ENCODE assay signal across 8 mouse cellular contexts in genomic region chr9:31030532-31031413, GRCm38 (mm10). TPM values are rescaled to one million over a fixed set of nuclear protein-coding genes. Genes with fewer than 3 reads are reported as not detected.
DNase-seq lines count a peak whose midpoint lies in the region; ATAC-seq and TF ChIP-seq lines count a peak whose summit lies in the region.

Gene Zbtb44, plus strand, starts transcription at chr9:31030644.

- peaks cover 3% of the 10 kb centered on the region for H3K36me3 ChIP-seq in heart, adult 2 months (ENCODE audit: control insufficient read depth, insufficient read depth, low read length)
- H3K36me3 ChIP-seq in forebrain, embryonic 15.5 days = no peaks in the 10 kb centered on the region; the same call in 1 of the 2 replicates
- H3K36me3 ChIP-seq in hindbrain, embryonic 10.5 days = peaks cover 8% of the 10 kb centered on the region

- peaks cover 1% of the 10 kb centered on the region; the same call in 1 of the 2 replicates for H3K4me1 ChIP-seq in heart, adult 2 months (ENCODE audit: control insufficient read depth, insufficient read depth, low read length)
- H3K4me1 ChIP-seq in forebrain, embryonic 15.5 days = peaks cover 22% of the 10 kb centered on the region
- peaks cover 30% of the 10 kb centered on the region for H3K4me1 ChIP-seq in hindbrain, embryonic 10.5 days (replicated peaks)

- H3K27ac ChIP-seq in heart, adult 2 months = peak within 1 kb of the TSS; percentile 87
- H3K27ac ChIP-seq in forebrain, embryonic 15.5 days (replicated peaks) = peak within 1 kb of the TSS; percentile 98
- H3K27ac ChIP-seq in hindbrain, embryonic 10.5 days = peak within 1 kb of the TSS; percentile 98

- intact Hi-C loops in heart, adult 2 months (cut with DNase I) = loop anchor here (5.0 to 10.0 kb wide), 2 partner anchors 174 to 252 kb away; partner anchors contain the start of gene Prdm10
- intact Hi-C loops in left cerebral cortex, postnatal 10 days (cut with DNase I) = no loop called here

- no peaks in the 10 kb centered on the region for H3K9me3 ChIP-seq in forebrain, embryonic 15.5 days
- no peaks in the 10 kb centered on the region for H3K9me3 ChIP-seq in hindbrain, embryonic 10.5 days

- under 1% methylated on average over 62 of the region's 79 CpGs for WGBS in heart, adult 2 months
- under 1% methylated on average over 65 of the region's 79 CpGs for WGBS in forebrain, embryonic 15.5 days
- under 1% methylated on average over 73 of the region's 79 CpGs for WGBS in hindbrain, embryonic 10.5 days

- TF ChIP-seq POLR2A in heart, adult 2 months (IDR thresholded peaks at IDR 0.05; ENCODE audit: insufficient read depth, low read depth, low read length) = 0 out of 2 replicates have a peak, but pooled peaks have one; percentile 6

- peak within 1 kb of the TSS; percentile 67 for H3K4me3 ChIP-seq in heart, adult 2 months
- H3K4me3 ChIP-seq in forebrain, embryonic 15.5 days = peak within 1 kb of the TSS; percentile 92
- peak within 1 kb of the TSS; percentile 96 for H3K4me3 ChIP-seq in hindbrain, embryonic 10.5 days

- H3K27me3 ChIP-seq in heart, adult 2 months (ENCODE audit: control insufficient read depth, insufficient read depth, low read length) = no peaks in the 10 kb centered on the region
- H3K27me3 ChIP-seq in forebrain, embryonic 15.5 days = no peaks in the 10 kb centered on the region
- no peaks in the 10 kb centered on the region for H3K27me3 ChIP-seq in hindbrain, embryonic 10.5 days (ENCODE audit: insufficient read depth, poor library complexity, severe bottlenecking)

- peak within 1 kb of the TSS; percentile 89 for H3K4me2 ChIP-seq in forebrain, embryonic 15.5 days (replicated peaks)

- peak; percentile 92 for ATAC-seq in forebrain, embryonic 15.5 days (replicated peaks)
- ATAC-seq in megakaryocyte-erythroid progenitor cell, adult 5-6 weeks (replicated peaks; ENCODE audit: low FRiP score, low TSS enrichment, poor library complexity, severe bottlenecking) = peak; percentile 60

- H3K79me2 ChIP-seq in heart, adult 2 months (replicated peaks; ENCODE audit: control insufficient read depth, insufficient read depth, low read length) = peaks cover 3% of the 10 kb centered on the region; the same call in 1 of the 2 replicates

- TF ChIP-seq CTCF in heart, adult 2 months (IDR thresholded peaks at IDR 0.05) = no peak

- peak in 1 of 2 experiments; percentile 87 for DNase-seq in heart, adult 2 months
- no peak for DNase-seq in heart, adult 11 months
- peak; percentile 51 for DNase-seq in c-Kit-negative CD71-positive TER-119-positive erythroid progenitor cells, embryonic 14.5 days (ENCODE audit: low read depth, low spot score)
- DNase-seq in hindbrain, embryonic 10.5 days (ENCODE audit: low spot score) = no peak
- DNase-seq in left cerebral cortex, postnatal 10 days (ENCODE audit: extremely low spot score in 1 of 2, low spot score in 2 of 2) = peak in 1 of 2 experiments; percentile 22
- DNase-seq in spleen, postnatal 14 days (ENCODE audit: low spot score in 2 of 2) = peak; percentile 61

- H3K9ac ChIP-seq in heart, adult 2 months (ENCODE audit: low read depth, low read length) = peak within 1 kb of the TSS; percentile 93
- H3K9ac ChIP-seq in forebrain, embryonic 15.5 days (replicated peaks) = peak within 1 kb of the TSS; percentile 80

- TF ChIP-seq EP300 in heart, adult 2 months (IDR thresholded peaks at IDR 0.05; ENCODE audit: insufficient read depth, low read depth, low read length) = no peak

RNA-seq across cellular contexts. Expression of gene Zbtb44, which starts in this region (rescaled TPM):
- 10 to 100 TPM; 30.5 to 30.6 TPM for total RNA-seq in heart, adult 2 months (2021)
- polyA plus RNA-seq in heart, adult 2 months (2012; rRNA removed) = 4.8 and 9.1 TPM in 2 replicates
- polyA plus RNA-seq in forebrain, embryonic 15.5 days (2015; fragmentation: Nextera tagmentation; extraction: Ambion mirVana) = 5.0 and 5.6 TPM in 2 replicates
- polyA plus RNA-seq in hindbrain, embryonic 10.5 days (2016; fragmentation: Nextera tagmentation; extraction: Ambion mirVana) = 4.0 and 4.3 TPM in 2 replicates
- total RNA-seq in left cerebral cortex, postnatal 10 days (2021) = 10 to 100 TPM; 43.6 to 45.7 TPM
- 31.2 and 33.9 TPM in 2 replicates for total RNA-seq in megakaryocyte-erythroid progenitor cell, adult 5-6 weeks (2014; fragmentation: Nextera tagmentation)
- total RNA-seq in megakaryocyte-erythroid progenitor cell, adult 5-6 weeks (2017) = 31.1 and 37.7 TPM in 2 replicates

Comparison
In these comparisons a context has a peak if more than half of its experiments do, and no peak if none do; other contexts are left out.
1. DNase-seq: peak in c-Kit-negative CD71-positive TER-119-positive erythroid progenitor cells, embryonic 14.5 days (single experiment) and spleen, postnatal 14 days (2 of 2); none in heart, adult 11 months (single experiment) and hindbrain, embryonic 10.5 days (single experiment).
2. Peak in every context shown above with its lines, with median percentiles within 50 percentile points of each other: H3K27ac ChIP-seq and H3K4me3 ChIP-seq.